Mouse (Mus musculus) 3134 (cell line): ENCODE measurements around the gene Clta.

Experiments used
- DNase-seq: peaks from one replicate; pipeline ENCODE4 v3.0.0-alpha.2; 2011; ENCODE audit warnings: low spot score; ENCODE audit not compliant: insufficient read length; ENCODE audit errors: extremely low read depth

Gene Clta

DNA sequence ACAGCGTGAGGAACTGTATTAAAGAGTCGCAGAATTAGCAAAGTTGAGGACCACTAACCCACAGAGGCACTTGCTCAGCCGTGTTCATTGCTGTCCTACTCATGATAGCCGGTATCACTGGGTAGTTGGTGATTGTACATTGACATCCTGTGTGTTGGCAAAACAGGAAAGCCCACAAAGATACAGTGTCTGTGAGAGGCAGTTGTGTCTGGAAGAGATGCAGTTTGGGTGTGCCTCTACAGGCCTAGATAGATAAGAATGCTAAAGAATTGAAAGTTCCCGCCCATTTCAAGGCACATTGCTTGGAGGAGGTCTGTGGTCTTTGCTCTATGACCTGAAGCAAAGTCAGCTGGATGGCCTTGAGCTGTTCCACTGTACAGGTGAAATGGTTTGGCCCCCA is at the start of gene Clta:
Clta (plus strand) TSS at position 327 of the 400 bp plus-strand sequence.
- no peak for DNase-seq

- peak; percentile 95 for DNase-seq
Observed at GRCm38 (mm10) chr4:43957292-43957845, 46.9 kb upstream of the Clta start, which contains the start of gene Glipr2. Gene Glipr2 (plus strand): TSS chr4:43957401.

GRCm38 (mm10) chr4:43957846-43958461 is 46.3 kb upstream of the Clta start:
- DNase-seq = peak; percentile 61

- no peak for DNase-seq
Observed at GRCm38 (mm10) chr4:43959523-43960179, 44.6 kb upstream of the Clta start.

GRCm38 (mm10) chr4:43960207-43960606 is 44.0 kb upstream of the Clta start:
- DNase-seq = no peak

DNA sequence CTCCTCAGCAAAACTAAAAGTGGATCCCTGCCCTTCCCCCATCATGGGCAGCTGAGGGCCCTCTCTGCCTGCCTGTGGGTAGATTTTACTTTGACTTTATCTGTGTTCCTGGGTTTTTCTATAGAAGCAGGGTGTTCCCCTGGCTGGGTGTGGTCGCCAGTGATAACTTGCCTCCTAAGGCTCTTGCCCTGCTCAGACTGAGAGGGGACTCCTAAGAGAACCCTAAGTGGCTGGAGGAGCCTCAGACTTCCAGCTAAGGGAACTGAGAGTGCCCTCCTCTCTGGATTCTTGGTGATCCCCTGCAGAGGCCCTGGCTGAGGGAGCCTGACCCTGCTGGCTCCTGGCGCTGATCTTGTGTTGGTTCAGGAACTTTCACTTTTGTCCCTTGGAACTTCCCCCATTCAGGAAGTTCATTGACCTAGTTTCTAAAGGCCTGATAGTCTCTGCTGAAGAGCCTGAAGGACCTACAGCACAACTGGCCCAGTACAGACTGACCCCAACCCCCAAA is 39.9 kb upstream of the Clta start:
- no peak for DNase-seq

- peak; percentile 50 for DNase-seq
Observed at GRCm38 (mm10) chr4:43964951-43965684, 39.1 kb upstream of the Clta start.

GRCm38 (mm10) chr4:43965856-43966535 is 38.3 kb upstream of the Clta start:
- DNase-seq = no peak

- peak; percentile 71 for DNase-seq
Observed at GRCm38 (mm10) chr4:43968650-43969049, 35.6 kb upstream of the Clta start.

DNA sequence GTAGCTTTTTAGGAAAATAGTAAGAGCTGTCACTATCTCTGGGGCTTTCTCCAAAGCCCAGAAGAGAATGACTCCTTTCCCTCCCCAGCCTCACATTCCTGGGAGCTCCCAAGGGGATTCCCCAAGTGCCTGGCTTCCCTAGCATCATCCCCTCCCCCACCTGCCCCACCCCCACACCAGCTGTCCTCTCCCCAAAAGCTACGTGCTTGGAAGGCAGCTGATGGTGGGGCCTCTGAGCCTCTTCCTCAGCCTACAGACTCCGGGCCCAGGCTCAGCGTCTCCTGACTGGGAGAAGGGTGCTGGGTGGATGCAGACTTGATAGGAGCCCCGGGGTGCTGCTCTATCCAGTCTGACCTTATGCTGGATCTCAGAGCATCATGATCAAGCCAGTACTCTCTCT is 34.9 kb upstream of the Clta start:
- DNase-seq = peak; percentile 63

DNA sequence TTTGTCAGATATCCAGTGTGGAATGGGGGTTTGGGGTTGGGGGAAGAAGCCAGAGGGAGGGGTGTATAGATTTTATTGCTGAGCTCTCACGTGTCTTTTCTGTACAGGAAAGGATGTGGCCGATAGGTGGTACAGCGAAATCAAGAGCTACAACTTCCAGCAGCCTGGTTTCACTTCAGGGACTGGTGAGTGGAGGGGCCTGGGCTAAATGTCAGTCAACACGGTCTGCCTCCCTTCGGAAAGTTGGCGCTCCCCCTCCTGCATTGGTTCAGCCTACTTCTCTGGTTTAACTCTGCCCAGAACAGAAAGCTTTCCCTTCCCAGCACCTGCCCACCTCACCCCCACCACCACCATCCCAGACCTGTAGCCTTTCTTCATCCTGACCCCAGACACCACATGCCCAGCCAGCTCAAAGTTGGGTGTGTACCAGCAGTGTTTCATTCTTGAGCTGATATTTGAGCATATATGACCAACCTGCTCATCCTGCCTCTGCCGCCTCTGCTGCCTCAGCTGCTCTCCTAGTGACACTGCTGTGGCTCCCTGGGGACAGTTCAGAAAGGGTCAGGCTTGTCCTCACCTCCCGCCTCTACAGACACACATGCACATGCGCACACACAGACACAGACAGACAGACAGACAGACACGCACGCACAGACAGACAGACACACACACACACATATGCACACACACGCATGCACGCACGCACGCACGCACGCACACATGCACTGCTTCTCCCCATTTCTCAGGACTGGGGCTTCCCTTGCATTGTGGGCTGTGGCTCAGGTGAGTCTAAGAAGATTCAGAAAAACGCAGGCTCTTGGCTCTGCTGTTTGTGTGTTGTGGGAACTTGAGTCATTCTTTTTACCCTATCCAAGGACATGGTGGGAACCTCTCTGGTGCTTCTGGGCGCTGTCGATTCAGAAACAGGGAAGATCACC is 33.6 kb upstream of the Clta start:
- DNase-seq = no peak

GRCm38 (mm10) chr4:43971541-43972136 is 32.6 kb upstream of the Clta start:
- no peak for DNase-seq

- peak; percentile 75 for DNase-seq
Observed at GRCm38 (mm10) chr4:43972137-43972591, 32.1 kb upstream of the Clta start.

DNA sequence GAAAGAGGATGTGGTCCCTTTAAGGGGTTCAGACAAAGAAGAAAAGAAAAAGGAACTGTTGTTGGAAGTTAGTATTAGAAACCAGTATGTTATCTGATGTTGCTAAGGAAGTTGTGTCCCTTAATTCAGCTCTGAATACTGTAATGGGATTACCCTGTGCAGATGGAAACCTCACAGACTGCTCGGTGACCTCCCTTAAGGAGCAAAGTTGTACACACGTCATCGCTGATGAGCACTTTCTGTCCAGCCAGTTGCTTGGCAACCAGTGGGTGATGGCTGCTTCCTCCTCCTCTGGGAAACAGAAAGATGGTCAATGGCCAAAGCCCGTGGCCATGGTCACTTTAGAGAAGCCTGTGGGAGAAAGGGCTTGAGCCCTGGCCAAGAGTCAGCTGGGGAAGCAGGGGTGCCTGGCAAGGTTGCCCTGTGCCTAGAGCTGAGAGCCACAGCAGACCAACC is 30.7 kb upstream of the Clta start:
- DNase-seq = peak; percentile 39

DNA sequence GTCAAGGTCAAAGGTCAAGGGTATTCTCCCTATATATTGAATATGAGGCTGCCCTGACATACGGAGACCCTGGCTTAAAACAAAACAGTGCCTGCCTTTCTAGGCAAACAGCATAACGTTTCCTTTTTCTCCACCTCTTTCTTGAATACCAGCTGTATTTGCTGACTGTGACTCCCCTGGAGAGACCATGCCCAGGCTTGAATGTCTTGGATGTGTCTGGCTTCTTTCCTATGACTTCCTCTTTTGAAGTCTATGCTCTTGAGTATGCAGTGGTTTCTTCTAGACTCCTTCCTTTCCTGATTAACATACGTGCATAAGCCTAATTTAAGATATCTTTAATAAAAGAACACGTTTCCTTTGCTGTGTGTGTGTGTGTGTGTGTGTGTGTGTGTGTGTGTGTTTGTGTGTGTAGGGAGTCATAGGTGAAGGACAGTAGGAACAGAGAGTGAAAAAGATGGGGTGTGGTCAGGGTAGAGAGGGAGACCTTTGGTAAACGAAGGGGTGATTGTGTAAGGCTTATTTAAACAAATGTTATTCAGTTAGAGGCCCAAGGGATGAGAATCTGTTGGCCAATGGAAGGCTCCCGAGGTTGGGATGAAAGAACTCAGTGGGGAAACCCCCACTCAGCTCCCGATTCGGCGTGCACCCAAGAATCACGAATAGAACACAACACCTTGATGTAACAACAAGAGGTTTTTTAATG is 29.2 kb upstream of the Clta start:
- DNase-seq = no peak

DNA sequence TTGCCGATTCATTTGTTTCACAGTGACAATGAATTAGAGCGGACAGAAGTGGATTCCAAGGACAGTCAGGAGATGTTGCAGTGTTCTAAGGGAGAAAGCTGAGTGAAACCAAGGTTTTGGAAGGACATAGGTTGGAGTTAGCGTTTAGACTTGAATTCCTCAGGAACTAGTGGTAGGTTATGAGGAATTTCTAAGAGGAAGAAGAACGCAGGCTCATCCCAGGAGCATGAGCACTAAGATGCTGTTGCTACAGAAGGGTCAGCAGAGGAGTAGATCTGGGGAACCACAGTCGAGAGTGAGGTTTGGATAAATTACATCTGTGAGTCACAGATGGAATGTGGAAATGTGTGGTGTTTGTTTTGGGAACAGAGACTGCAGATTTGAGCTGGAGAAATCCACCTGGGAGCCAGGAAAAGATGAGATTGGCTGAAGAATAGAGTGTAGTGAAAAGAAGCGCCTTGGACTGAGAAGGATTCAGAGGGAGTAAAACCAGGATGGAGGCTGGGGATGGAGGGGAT is 28.0 kb upstream of the Clta start:
- DNase-seq = peak; percentile 36

DNA sequence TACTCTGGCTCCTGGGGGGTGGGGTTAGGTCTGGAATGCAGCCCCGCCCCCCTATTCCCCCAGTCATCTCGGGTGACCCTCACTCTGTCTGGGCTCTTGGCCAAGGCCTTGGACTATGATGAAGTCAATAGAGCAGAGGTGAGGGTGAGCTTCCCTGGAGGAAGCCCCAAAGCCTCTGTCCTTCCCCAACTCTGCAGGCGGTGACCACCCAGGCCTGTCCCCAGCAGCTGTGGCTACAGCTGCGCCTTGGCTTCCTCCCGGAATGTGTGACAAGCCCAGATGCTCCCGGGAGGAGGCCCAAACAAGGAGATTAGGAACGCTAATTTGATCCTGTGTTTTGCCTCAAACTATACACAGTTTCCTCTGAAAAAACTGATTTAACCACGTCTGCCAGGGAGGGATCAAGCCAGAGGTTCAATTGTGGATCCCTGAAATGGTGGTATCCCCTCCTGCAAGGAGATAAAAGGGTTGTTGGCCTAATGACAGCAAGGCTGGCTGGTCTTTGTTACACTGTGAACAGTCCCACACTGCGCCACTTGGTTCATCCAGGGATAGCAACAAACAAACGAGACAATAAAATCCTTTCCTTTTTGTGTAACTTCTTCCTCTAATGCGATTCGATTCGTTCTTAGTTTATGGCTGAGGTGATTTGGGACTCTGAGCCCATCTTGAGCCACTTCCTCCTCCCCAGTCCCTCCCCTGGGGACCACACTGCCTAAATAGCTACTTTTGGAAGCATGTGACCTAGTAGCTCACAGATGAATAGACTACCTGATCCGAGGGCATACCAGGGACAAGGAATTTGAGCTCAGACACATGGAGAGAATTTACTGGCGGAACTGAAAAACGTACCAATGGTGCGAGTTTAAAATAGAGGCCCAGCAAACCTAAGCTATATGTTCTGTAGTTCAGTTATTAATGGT is 25.5 kb upstream of the Clta start:
- DNase-seq = no peak
